Mouse (Mus musculus) splenic B cell, adult 2 months (primary cell): ENCODE results near the gene Fntb.
"Not testable (repeated sequence)": the region's sequence is repeated elsewhere in the genome, so short reads cannot be mapped to it uniquely, and the experiment has no call there.

Experiments used
- DNase-seq: peaks from one replicate; pipeline ENCODE4 v3.0.0-alpha.2; 2011; ENCODE audit warnings: low read depth, low spot score
- H3K27me3 ChIP-seq: 2 replicates; pipeline ENCODE4 v1.6.1; 2012; ENCODE audit warnings: mild to moderate bottlenecking, low read length, moderate library complexity, mixed read lengths; ENCODE audit not compliant: control insufficient read depth, poor library complexity, insufficient read depth, severe bottlenecking
- H3K36me3 ChIP-seq: 2 replicates; pipeline ENCODE4 v1.6.1; 2012; ENCODE audit warnings: mild to moderate bottlenecking, low read length, moderate library complexity, mixed read lengths; ENCODE audit not compliant: control insufficient read depth, poor library complexity, insufficient read depth, severe bottlenecking

Gene Fntb

DNA sequence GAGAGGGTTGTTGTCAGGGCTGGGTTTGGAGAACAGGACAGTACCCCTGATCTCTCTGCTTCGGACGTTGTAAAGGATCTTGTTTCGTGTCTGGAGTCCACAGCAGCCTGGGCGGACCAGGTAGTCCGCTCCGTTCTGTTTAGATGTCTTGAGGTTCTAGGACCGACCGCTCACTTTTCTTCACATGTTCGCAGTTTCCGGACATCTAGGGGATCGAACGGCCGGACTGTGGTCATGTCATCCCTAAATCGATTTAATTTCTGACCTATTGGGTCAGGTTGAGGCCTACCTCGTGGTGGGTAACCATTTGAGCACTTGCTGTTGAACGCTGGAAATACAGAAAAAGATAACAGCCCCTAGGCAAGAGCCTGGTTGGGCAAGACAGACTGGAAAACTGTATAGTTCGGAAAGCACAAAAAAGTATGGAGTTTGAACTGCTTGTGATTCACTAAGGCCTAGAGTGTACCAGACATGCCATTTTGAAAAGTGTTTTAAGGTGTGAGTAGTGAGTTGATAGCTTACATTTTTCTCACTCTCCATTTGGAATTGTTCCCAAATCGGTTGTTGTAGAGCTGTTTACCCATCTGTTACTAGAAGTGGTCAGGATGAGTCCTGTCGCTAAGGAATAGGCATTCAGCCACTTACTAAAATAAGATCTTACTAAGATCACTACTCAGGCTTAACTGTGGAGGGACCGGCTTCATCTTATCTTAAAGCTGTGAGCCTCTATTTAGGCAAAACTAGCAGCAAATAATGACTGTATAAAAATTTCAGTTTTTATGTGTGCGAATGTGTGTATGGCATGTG is 72.7 kb downstream of the Fntb start:
- Histone ChIP-seq H3K36me3 (no peaks in the 10 kb centered on the region), H3K27me3 (no peaks in the 10 kb centered on the region)

DNA sequence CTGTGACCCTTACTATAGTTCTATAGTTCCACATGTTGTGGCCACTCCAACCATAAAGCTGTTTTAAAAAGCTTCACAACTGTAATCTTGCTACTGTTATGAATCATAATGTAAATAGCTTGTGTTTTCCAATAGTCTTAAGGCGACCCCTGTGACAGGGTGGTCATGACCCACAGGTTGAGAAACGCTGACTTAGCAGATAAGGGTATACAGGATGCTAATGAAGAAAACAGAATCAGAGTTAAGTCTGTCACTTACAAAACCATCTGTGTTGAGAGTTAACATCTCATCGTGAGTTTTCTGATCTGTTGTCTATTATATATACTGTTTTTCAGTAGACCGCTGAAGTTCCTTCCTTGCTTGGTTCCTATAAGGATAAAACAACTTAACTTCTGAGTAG is 73.9 kb downstream of the Fntb start:
- DNase-seq: no peak
- Histone ChIP-seq H3K27me3 (no peaks in the 10 kb centered on the region), H3K36me3 (no peaks in the 10 kb centered on the region)

More for the DNA sequence above, 72.7 kb downstream of the Fntb start:
- no peak for DNase-seq

DNA sequence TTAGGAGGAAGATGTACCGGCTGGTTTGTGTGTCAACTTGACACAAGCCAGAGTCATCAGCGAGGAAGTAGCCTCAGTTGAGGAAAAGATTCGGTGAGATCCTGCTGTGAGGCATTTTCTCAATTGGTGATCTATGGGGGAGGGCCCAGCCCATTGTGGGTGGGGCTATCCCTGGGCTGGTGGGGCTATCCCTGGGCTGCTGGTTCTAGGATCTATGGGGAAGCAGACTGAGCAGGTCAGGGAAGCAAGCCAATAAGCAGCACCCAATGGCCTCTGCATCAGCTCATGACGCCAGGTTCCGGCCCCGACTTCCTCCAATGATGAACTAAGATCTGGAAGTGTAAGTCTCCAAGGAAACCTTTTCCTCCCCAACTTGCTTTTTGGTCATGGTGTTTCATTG is 74.7 kb downstream of the Fntb start:
- no peak for DNase-seq
- no peaks in the 10 kb centered on the region for H3K27me3 ChIP-seq
- H3K36me3 ChIP-seq: no peaks in the 10 kb centered on the region

- Histone ChIP-seq H3K36me3 (no peaks in the 10 kb centered on the region), H3K27me3 (no peaks in the 10 kb centered on the region)
- no peak for DNase-seq
These were observed 79.1 kb downstream of the Fntb start for GRCm38 (mm10) chr12:76844346-76845061.

GRCm38 (mm10) chr12:76852419-76852818 is 87.0 kb downstream of the Fntb start:
- DNase-seq: no peak
- Histone ChIP-seq H3K27me3 (no peaks in the 10 kb centered on the region), H3K36me3 (no peaks in the 10 kb centered on the region)

- DNase-seq: no peak
- Histone ChIP-seq H3K36me3 (no peaks in the 10 kb centered on the region), H3K27me3 (no peaks in the 10 kb centered on the region)
These were observed 88.2 kb downstream of the Fntb start for GRCm38 (mm10) chr12:76853378-76854142.

- Histone ChIP-seq H3K36me3 (no peaks in the 10 kb centered on the region), H3K27me3 (no peaks in the 10 kb centered on the region)
- no peak for DNase-seq
These were observed 91.7 kb downstream of the Fntb start for GRCm38 (mm10) chr12:76857087-76857486.

DNA sequence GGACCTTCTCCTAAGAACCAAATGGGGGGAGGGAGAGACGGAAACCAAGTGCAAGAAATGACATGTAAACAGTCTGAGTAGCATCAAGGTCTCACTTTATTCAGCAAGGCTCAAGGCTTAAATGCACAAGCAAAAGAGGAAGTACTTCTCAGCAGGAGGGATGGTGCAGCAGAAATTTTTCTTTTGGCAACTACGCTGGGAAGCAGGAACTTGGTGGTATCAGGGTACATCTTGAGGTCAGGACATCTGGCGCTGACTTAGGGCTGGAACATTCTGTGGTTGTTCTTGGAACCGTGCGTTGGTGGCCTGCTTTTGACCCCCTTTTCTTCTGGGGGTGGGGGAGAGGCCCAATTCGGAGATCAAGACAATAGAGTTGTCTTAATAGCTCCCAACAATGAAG is 93.4 kb downstream of the Fntb start:
- H3K36me3 ChIP-seq, DNase-seq, H3K27me3 ChIP-seq: not testable (repeated sequence)

- Histone ChIP-seq H3K27me3 (no peaks in the 10 kb centered on the region), H3K36me3 (no peaks in the 10 kb centered on the region)
- DNase-seq: no peak
These were observed 98.3 kb downstream of the Fntb start for GRCm38 (mm10) chr12:76863651-76864050.

GRCm38 (mm10) chr12:76865266-76865665 is 99.9 kb downstream of the Fntb start:
- DNase-seq: no peak
- Histone ChIP-seq H3K27me3 (no peaks in the 10 kb centered on the region), H3K36me3 (no peaks in the 10 kb centered on the region)

GRCm38 (mm10) chr12:76867586-76868280 is 102.3 kb downstream of the Fntb start:
- no peak for DNase-seq
- Histone ChIP-seq H3K36me3 (no peaks in the 10 kb centered on the region), H3K27me3 (no peaks in the 10 kb centered on the region)

- Histone ChIP-seq H3K36me3 (no peaks in the 10 kb centered on the region), H3K27me3 (no peaks in the 10 kb centered on the region)
- DNase-seq: no peak
These were observed 103.2 kb downstream of the Fntb start for GRCm38 (mm10) chr12:76868463-76869198.

DNA sequence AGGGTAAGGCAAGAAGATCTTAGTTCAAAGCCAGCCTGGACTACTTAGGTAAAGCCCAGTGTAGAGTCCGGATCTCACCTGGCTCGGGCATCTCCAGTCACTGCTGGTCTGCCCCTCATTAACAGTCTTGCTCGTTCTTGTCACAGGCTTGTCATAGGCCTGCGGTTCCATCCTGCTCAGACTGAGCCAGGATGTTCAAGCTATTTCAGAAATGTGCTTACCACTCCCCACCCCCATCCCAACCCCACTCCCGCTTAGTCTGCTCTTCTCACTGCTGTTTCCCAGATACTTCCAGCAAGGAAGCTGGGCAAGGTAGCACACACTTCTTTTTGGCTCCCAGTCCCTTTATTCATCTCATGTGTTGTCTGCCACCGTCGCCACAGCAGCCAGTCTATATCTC is 104.2 kb downstream of the Fntb start:
- DNase-seq: no peak
- Histone ChIP-seq H3K36me3 (no peaks in the 10 kb centered on the region), H3K27me3 (no peaks in the 10 kb centered on the region)

GRCm38 (mm10) chr12:76872767-76873316 is 107.5 kb downstream of the Fntb start:
- no peak for DNase-seq
- Histone ChIP-seq H3K36me3 (no peaks in the 10 kb centered on the region), H3K27me3 (no peaks in the 10 kb centered on the region)
